Mouse (Mus musculus) left cerebral cortex, postnatal 36 days (tissue): ENCODE measurements around the gene Cog5. TPM values are rescaled to one million over a fixed set of nuclear protein-coding genes. Genes with fewer than 3 reads are reported as not detected.
A peak's percentile ranks its signal among the peaks of the same experiment; 100 is the strongest.

Experiments
- DNase-seq, 2 experiments: peaks; one replicate each; pipeline ENCODE4 v3.0.0; 2021 to 2022; ENCODE audit warnings: low spot score in 2 of 2, mixed read lengths in 1 of 2
- intact Hi-C: fragments of 180-260 bp; cut with DNase I; formaldehyde crosslinking; loops from one replicate; pipeline ENCODE4 v1.15.1; 2025
- total RNA-seq, 2 experiments: library from RNA; stranded (reverse); gene quantifications; 2 replicates each; pipeline ENCODE4 v1.2.3; 2021

Gene Cog5
- total RNA-seq, 2 experiments from 2014 or later, result 36.7 to 42.1 TPM

DNA sequence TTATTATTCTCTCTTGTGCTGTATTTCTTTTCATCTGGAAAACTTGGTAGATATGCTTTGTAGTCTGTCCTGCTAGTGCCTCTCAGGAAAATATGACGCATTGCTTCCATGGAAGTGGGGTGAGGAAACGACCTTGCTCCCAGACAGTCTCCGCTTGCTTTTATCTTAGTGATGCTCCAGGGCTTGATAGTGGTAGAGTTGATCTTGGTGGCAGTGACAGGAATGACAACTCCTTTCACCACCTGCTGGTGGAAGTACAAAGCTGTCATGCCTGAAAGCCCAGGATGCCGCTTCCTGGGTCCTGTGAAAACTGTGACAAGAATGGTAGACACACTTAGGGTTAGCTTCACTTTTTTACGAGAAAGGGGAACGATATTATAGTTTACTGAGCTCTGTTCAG, 49.2 kb downstream of the Cog5 start:
- DNase-seq, result no peak
- intact Hi-C loops, result no loop called here

- DNase-seq, result no peak
- intact Hi-C loops, result loop anchor here (5.0 kb wide), 1 partner anchor 194 kb away; no protein-coding TSS in a partner anchor
These were observed 51.5 kb downstream of the Cog5 start for GRCm38 (mm10) chr12:31706168-31706567.

GRCm38 (mm10) chr12:31707531-31707930, 52.9 kb downstream of the Cog5 start:
- intact Hi-C loops, result loop anchor here (5.0 kb wide), 1 partner anchor 195 kb away; no protein-coding TSS in a partner anchor
- no peak for DNase-seq

DNA sequence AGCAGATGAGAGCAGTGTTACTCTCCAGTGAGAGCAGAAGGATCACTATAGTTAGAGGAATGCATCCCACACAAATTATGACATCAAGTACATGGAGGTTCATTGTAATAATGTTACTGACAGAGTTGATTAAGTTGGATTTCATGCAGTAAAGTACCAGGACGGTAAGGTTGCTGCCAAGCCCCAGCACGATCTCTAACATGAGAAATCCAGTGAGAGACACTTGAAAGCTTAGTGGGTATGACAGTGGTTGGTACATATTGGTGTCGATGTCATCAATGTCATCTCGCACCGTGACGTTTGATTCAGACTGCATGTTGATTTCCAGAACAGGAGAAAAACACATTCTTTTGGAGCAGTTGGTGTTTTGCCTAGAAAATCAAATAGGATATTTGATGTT, 55.0 kb downstream of the Cog5 start:
- DNase-seq, result no peak

GRCm38 (mm10) chr12:31712233-31712632, 57.6 kb downstream of the Cog5 start:
- DNase-seq, result no peak
- intact Hi-C loops, result loop anchor here (5.0 kb wide), 1 partner anchor 185 kb away; no protein-coding TSS in a partner anchor

More for the DNA sequence above, 55.0 kb downstream of the Cog5 start:
- intact Hi-C loops, result loop anchor here (5.0 kb wide), 2 partner anchors 188 to 197 kb away; no protein-coding TSS in a partner anchor

GRCm38 (mm10) chr12:31712727-31713126, 58.1 kb downstream of the Cog5 start:
- no peak for DNase-seq
- intact Hi-C loops, result loop anchor here (5.0 kb wide), 1 partner anchor 185 kb away; no protein-coding TSS in a partner anchor

GRCm38 (mm10) chr12:31713600-31713999, 58.9 kb downstream of the Cog5 start, which contains the start of gene Gpr22:
Gpr22 (minus strand) TSS chr12:31713947.
- intact Hi-C loops, result loop anchor here (5.0 kb wide), 1 partner anchor 184 kb away; no protein-coding TSS in a partner anchor
- peak; percentile 75 to 76 for DNase-seq

GRCm38 (mm10) chr12:31714070-31714469, 59.4 kb downstream of the Cog5 start:
- no peak for DNase-seq
- intact Hi-C loops, result loop anchor here (5.0 kb wide), 1 partner anchor 183 kb away; no protein-coding TSS in a partner anchor

GRCm38 (mm10) chr12:31719586-31720275, 65.1 kb downstream of the Cog5 start:
- no peak for DNase-seq
- intact Hi-C loops, result no loop called here

DNA sequence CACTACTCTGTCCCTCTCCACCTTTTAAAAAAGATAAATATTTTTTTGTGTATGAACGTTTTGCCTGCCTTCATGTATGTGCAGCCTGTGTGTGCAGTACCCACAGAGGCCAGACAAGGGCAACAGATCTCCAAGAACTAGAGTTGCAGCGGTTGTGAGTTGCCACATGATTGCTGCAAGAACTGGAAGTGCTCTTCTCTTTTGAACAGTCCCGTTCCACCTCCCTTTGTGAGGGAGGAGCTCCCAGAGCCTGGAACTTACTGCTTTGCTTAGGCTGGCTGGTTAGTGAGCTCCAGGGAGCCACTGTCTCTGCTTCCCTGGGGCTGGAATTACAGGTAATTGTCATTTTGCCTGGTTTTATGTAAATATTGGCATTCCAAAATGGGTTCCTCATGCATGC, 69.9 kb downstream of the Cog5 start:
- DNase-seq, result no peak
- intact Hi-C loops, result no loop called here

- DNase-seq, result no peak
- intact Hi-C loops, result no loop called here
These were observed 71.0 kb downstream of the Cog5 start for GRCm38 (mm10) chr12:31725511-31726275.

GRCm38 (mm10) chr12:31726707-31727106, 72.0 kb downstream of the Cog5 start:
- intact Hi-C loops, result no loop called here
- no peak for DNase-seq

GRCm38 (mm10) chr12:31730126-31730525, 75.5 kb downstream of the Cog5 start:
- peak in 1 of 2 experiments; percentile 26 for DNase-seq
- intact Hi-C loops, result no loop called here

DNA sequence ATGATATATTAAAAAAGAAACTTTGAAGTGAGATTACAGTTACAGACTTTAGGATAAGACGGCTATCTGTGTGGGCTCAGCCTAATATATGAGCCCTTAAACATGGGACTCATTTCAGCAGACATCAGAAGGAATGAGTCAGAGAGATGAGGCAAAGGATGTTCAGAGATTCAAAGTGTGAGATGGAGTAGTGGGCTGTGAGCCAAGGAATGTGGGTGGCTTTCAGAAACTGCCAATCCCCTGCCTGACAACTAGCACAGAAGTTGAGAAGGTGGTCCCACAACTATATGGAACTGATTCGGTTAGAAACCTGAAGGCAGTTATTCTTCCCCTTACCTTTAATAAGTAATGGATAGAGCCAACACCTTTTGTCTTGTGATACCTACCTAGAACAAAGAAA, 79.9 kb downstream of the Cog5 start:
- intact Hi-C loops, result no loop called here
- no peak for DNase-seq

- intact Hi-C loops, result no loop called here
- DNase-seq, result no peak
These were observed 92.6 kb downstream of the Cog5 start for GRCm38 (mm10) chr12:31747301-31747700.

GRCm38 (mm10) chr12:31749846-31750245, 95.2 kb downstream of the Cog5 start:
- intact Hi-C loops, result no loop called here
- no peak for DNase-seq

GRCm38 (mm10) chr12:31754465-31754864, 99.8 kb downstream of the Cog5 start:
- no peak for DNase-seq
- intact Hi-C loops, result no loop called here

GRCm38 (mm10) chr12:31755885-31756755, 101.5 kb downstream of the Cog5 start:
- DNase-seq, result peak; percentile 17 to 36
- intact Hi-C loops, result no loop called here

DNA sequence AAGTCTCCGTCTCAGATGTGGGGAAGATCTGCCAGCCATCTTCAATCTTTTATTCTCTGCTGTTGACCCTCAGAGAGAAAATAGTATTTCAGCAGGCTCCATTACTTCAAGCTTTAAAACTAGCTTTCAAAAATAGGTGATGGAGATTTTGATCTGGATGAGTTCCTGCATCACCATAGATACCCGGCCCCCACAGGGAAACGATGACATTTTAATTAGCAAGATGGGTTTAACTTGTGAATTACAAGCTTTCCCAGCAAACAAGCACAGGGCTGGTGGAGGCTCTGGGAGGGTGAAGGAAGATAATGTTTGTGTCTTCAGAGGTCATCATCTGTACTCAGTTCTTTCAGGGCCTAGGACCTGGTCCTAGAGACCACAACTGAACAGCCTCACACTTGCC, 118.9 kb downstream of the Cog5 start:
- DNase-seq, result no peak
- intact Hi-C loops, result no loop called here

- no peak for DNase-seq
- intact Hi-C loops, result no loop called here
These were observed 129.6 kb downstream of the Cog5 start for GRCm38 (mm10) chr12:31784291-31784690.
